Mouse (Mus musculus) macrophage (primary cell): ENCODE results near the gene Plpp2. TPM values are rescaled to one million over a fixed set of nuclear protein-coding genes. Genes with fewer than 3 reads are reported as not detected.

Source experiments
- H3K27ac ChIP-seq: fragments of 350-480 bp; formaldehyde crosslinking; 2 replicates; pipeline ENCODE4 v1.9.0; 2021
- H3K36me3 ChIP-seq: fragments of 350-480 bp; formaldehyde crosslinking; 2 replicates; pipeline ENCODE4 v1.9.0; 2021; ENCODE audit errors: inconsistent target
- H3K4me3 ChIP-seq: fragments of 350-480 bp; formaldehyde crosslinking; 2 replicates; pipeline ENCODE4 v1.9.0; 2021; ENCODE audit errors: inconsistent target
- H3K79me2 ChIP-seq: fragments of 350-480 bp; formaldehyde crosslinking; 2 replicates; pipeline ENCODE4 v1.9.0; 2021; ENCODE audit errors: inconsistent target
- WGBS: methylation state at CpG from one replicate; pipeline ENCODE4 v1.1.7; 2026; ENCODE audit warnings: inconsistent platforms; ENCODE audit not compliant: missing documents; 5-methylcytosine and 5-hydroxymethylcytosine counted together
- polyA plus RNA-seq: library from polyadenylated mRNA; stranded (reverse); fragments of 250-400 nt; gene quantifications from 3 replicates; pipeline ENCODE4 v1.2.4, GENCODE M21; 2018; ENCODE audit warnings: inconsistent platforms
- total RNA-seq, 78 experiments: library from RNA; depleted of rRNA; stranded (reverse); fragments of 250-400 nt; gene quantifications; 1 replicate in 9 of 78; 2 replicates in 24 of 78; 3 replicates in 43 of 78; 4 replicates in 2 of 78; pipeline ENCODE4 v1.2.4; 2018; ENCODE audit warnings: inconsistent platforms in 56 of 78

Plpp2 gene
- 10 to 100 TPM in 2 of 26 experiments, 1 to 10 TPM in 24; 1.3 to 11.4 (median 5.0) TPM for total RNA-seq (2018; cell fraction: chromatin; rRNA removed)
- total RNA-seq (2018; cell fraction: cytosol; rRNA removed): 10 to 100 TPM in 15 of 26 experiments, 1 to 10 TPM in 11; 6.1 to 21.1 (median 12.6) TPM
- total RNA-seq (2018; cell fraction: nucleus; rRNA removed): 10 to 100 TPM in 11 of 26 experiments, 1 to 10 TPM in 15; 5.2 to 19.4 (median 9.1) TPM
- 5.9 to 18.3 TPM (median 17.5 TPM) in 3 replicates for polyA plus RNA-seq

DNA sequence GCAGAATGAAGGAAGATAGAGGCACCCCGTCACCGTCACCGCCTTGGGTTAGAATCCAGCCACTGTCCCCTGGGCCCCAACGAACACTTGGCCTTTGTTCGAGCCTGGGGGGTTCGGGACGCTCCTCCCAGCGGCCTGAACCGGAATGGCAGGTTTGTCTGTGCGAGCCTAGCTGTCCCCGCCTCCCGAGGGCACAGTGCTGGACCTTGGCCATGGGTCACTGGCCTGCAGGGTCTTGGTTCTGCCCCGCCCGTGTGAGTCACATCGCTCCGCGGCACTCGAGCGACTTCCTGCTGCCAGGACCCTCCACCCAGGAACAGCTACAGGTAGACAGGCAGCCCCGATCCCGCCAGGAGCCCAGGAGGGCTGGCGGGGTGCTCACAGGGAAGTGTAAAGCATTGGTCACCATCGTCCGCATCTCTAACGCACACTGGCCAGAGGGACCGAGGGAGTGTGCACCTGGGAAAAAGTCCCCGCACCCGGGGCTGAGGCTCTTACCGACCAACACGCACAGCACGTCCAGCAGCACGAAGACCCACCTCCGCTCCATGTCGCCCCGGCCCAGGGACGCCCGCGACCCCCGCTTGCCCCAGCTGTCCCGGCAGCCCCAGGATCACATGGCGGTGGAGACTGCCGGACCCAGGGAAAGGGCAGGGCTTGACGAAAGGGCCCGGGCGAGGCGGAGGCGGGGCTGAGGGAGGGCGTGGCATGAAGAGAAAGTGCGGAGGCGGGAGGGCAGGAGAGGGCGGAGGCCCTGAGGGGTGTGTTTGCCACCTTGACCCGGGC is at the start of gene Plpp2:
TSS of gene Plpp2 (minus strand) at position 671 of the 786 bp plus-strand sequence.
- H3K27ac ChIP-seq: no peak within 1 kb of the TSS
- peaks cover 9% of the 10 kb centered on the region; the same call in 1 of the 2 replicates for H3K36me3 ChIP-seq
- 2% methylated on average over 52 of the region's 52 CpGs for WGBS
- H3K4me3 ChIP-seq: peak within 1 kb of the TSS; percentile 52
- no peaks in the 10 kb centered on the region for H3K79me2 ChIP-seq

DNA sequence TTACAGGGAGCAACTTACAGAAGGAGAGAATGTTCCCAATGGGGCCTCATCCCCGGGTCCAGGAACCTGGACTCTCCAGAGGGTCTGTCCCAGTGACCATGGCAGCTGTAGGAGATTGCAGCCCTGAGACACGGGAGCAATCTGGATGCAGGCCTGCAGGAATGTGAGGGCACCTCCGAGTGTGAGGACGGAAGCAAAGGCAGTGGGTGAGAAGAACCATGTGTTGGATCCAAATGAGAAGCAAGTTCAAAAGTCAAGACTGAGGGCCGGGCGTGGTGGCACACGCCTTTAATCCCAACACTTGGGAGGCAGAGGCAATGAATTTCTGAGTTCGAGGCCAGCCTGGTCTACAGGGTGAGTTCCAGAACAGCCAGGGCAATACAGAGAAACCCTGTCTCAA is 47.9 kb upstream of the Plpp2 start:
- Histone ChIP-seq H3K4me3 (no peak overlapping the region), H3K36me3 (no peaks in the 10 kb centered on the region), H3K27ac (no peak overlapping the region), H3K79me2 (no peaks in the 10 kb centered on the region)
- 92% methylated on average over 8 of the region's 8 CpGs for WGBS

DNA sequence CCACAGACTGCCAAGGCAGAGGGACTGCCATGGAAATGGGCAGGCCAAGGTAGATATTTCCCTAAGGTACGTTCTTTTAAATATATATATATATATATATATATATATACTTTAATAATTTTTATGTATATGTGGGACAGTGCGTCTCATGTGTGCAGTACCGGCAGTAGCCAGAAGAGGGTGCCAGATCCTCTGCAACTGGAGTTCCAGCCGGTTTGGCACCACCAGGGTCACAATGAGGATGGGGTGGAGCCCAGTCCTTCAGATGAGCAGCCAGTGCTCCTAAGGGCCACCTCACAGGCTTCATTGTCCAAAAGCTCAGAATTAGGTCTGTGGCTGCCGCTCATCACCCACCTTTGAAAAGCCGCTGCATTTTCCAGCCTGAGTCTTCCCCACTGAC is 47.2 kb upstream of the Plpp2 start:
- 58% methylated on average over 5 of the region's 6 CpGs for WGBS
- H3K27ac ChIP-seq: no peak overlapping the region
- H3K4me3 ChIP-seq: no peak overlapping the region
- H3K79me2 ChIP-seq: no peaks in the 10 kb centered on the region
- H3K36me3 ChIP-seq: no peaks in the 10 kb centered on the region

DNA sequence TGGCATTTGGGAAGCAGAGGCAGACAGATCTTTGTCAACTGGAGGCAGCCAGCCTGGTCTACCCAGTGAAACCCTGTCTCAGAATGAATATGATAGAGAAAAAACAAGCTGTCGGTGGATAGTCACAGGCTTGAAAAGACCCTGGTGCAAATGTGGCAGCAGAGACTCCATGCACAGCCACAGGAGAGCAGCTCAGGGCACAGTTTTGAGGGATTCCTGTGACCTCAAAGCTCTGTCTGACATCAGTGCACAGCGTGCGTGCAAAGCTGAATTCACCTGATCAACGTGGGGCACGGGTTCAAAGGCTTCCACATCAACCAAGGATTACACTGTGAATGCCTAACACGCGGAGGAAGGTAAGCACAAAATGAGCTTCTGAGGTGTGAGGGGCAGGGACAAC is 46.8 kb upstream of the Plpp2 start:
- Histone ChIP-seq H3K79me2 (no peaks in the 10 kb centered on the region), H3K36me3 (no peaks in the 10 kb centered on the region), H3K4me3 (no peak overlapping the region), H3K27ac (no peak overlapping the region)
- 81% methylated on average over 7 of the region's 7 CpGs for WGBS

DNA sequence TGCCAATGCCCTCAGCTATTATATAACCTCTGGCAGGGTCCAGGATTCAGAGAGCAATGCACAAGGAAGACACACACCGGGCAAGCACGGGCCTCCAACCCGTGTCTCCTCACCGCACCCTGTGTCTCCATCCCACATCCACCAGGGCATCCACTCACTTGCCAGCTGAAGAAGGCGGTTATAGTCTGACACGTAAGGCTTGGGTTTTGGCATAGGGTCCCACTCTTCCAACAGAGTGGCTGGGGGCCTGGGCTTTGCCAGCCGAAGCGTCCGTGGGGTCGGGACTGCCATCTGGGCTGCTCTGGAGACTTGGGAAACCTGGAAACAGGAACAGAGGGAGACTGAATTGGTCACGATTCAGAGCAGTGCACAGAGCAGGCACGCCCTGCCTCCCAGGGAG is 46.2 kb upstream of the Plpp2 start:
- no peaks in the 10 kb centered on the region for H3K36me3 ChIP-seq
- WGBS: 80% methylated on average over 12 of the region's 12 CpGs
- H3K4me3 ChIP-seq: no peak overlapping the region
- H3K79me2 ChIP-seq: no peaks in the 10 kb centered on the region
- H3K27ac ChIP-seq: no peak overlapping the region

DNA sequence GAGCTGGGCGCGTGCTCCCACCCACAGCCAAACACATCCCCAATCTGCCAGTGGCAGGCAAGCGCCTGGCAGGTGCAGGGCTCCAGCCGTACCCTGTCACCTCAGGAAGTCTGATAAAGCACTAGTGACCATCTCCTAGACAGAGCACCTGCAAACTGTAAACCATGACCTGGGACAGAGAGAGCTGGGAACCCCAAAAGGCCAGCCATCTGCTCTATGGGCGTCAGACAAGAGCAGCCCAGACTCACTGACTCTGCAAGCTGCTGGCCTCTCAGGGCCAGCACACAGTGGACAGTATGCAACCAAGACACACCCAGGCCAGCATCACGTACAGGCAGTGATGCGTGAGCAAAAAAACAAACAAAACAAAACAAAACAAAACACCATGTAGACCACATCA is 45.3 kb upstream of the Plpp2 start:
- Histone ChIP-seq H3K79me2 (no peaks in the 10 kb centered on the region), H3K4me3 (no peak overlapping the region), H3K36me3 (no peaks in the 10 kb centered on the region), H3K27ac (no peak overlapping the region)
- WGBS: 77% methylated on average over 7 of the region's 7 CpGs

DNA sequence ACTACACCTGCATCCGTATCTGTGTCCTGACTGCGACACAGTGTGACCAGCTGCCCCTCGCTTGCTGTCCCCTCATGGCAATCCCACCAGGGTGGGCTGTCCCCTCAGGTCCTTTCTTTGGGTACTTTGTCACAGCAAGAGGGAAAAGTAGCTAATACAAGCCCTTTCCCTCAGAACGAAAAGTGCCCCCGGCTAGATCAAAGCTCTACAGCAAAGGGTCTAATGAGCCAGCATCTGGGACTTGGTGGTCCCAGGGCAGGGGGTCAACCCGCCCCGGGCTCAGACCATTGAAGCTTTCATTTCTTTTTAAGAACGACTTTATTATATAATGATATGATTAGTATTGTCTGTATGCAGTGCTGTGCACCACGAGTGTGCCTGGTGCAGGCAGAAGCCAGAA is 44.7 kb upstream of the Plpp2 start:
- 88% methylated on average over 9 of the region's 9 CpGs for WGBS
- H3K27ac ChIP-seq: no peak overlapping the region
- no peaks in the 10 kb centered on the region for H3K79me2 ChIP-seq
- no peaks in the 10 kb centered on the region for H3K36me3 ChIP-seq
- no peak overlapping the region for H3K4me3 ChIP-seq

DNA sequence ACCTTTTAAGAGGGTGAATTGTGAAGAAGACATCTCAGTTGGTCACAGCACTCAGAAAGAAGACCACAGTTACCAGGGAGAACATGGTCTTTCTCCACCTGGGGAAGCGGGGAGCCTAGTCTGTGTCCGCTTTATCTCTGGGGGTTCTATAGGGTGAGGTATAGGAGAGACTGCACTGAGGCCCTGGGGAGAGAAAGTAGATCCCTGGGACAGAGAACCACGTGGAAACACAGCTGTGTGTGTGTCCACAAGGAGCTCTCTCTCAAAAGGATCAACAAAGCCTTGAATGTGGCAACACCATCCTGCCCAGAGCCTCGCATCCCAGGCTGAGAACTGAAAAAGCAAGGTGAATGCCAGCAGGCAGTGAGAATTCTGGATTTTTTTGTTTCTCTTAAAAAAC is 43.8 kb upstream of the Plpp2 start:
- WGBS: 81% methylated on average over 4 of the region's 4 CpGs
- H3K36me3 ChIP-seq: no peaks in the 10 kb centered on the region
- H3K27ac ChIP-seq: no peak overlapping the region
- no peaks in the 10 kb centered on the region for H3K79me2 ChIP-seq
- H3K4me3 ChIP-seq: no peak overlapping the region

DNA sequence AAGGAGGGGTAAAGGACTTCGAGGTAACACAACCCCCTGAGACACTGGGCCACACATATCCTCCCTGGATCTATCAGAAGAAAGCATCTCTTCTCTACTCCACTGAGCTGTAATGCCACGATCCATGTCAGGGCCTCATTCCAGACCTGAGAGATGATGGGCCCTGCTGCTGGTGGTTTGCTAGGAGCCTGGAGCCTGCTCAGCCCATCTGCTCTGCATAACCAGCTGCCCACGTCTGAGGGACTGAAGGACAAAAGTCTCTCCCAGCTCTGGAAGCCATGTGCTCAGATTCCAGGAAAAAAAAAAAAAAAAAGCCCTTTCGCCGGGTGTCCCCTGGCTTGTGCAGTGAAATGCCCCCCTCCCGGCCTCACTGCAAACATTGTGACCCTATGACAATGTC is 42.2 kb upstream of the Plpp2 start:
- no peak overlapping the region for H3K4me3 ChIP-seq
- H3K79me2 ChIP-seq: no peaks in the 10 kb centered on the region
- 90% methylated on average over 6 of the region's 6 CpGs for whole genome bisulfite sequencing
- H3K27ac ChIP-seq: no peak overlapping the region
- H3K36me3 ChIP-seq: no peaks in the 10 kb centered on the region

DNA sequence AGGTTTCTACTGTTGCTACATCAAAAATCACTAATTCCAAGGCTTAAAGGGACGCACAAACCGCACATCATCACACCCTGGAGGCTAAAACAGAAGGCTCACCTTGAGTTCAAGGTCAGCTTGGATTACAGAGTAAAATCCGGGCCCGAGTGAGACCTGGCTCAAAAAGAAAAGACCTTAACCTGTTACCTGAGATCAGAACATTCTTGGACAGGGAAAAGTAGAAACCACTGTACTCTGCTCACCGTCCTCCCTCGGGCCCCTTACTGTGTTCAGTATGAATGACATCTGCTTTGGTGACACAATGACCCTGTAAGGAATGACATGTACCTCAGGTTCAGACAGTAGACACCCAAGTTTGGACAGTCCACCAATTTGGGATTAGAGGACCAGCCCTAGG is 41.2 kb upstream of the Plpp2 start:
- no peak overlapping the region for H3K27ac ChIP-seq
- no peaks in the 10 kb centered on the region for H3K36me3 ChIP-seq
- whole genome bisulfite sequencing: 95% methylated on average over 6 of the region's 6 CpGs
- no peak overlapping the region for H3K4me3 ChIP-seq
- no peaks in the 10 kb centered on the region for H3K79me2 ChIP-seq

DNA sequence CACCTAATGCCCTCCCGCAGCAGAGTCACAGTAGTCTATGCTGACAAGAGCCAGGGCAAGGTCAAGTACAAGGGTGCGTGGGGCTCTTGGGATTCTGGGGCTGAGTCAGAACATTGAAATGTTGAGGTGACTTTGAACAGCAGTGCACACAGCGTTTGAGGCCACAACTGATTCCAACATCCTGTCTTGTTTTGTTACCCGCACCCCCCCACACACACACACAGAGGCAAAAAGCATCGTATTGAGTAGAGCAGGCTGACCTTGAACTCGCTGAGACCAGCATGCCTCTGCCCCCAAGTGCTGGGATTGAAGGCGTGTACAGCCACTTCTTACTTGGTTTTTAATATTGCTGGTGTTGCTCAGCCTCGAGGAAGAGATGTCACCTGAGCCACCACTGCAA is 40.8 kb upstream of the Plpp2 start:
- H3K27ac ChIP-seq: no peak overlapping the region
- H3K79me2 ChIP-seq: no peaks in the 10 kb centered on the region
- H3K4me3 ChIP-seq: no peak overlapping the region
- no peaks in the 10 kb centered on the region for H3K36me3 ChIP-seq
- 89% methylated on average over 8 of the region's 8 CpGs for WGBS

DNA sequence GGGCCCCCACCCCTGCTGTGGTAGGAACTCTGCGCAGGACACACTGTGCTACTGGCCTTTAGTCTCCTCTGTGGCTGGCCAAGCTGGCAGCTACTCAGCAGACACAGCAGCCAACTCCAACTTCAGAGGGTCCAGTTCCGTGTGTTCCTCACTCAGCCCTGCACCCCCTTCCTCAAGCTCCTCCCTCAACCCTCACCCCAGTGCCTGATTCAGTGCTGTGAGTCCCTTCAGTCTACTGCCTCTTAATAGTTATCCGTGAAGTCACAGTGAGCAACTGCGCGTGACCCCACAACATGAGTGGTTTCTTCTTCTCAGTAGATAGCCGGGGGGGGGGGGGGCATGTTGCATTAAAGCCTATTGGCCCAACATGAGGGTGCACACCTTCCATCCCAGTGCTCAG is 40.0 kb upstream of the Plpp2 start:
- 92% methylated on average over 5 of the region's 6 CpGs for WGBS
- Histone ChIP-seq H3K79me2 (no peaks in the 10 kb centered on the region), H3K27ac (no peak overlapping the region), H3K36me3 (no peaks in the 10 kb centered on the region), H3K4me3 (no peak overlapping the region)

DNA sequence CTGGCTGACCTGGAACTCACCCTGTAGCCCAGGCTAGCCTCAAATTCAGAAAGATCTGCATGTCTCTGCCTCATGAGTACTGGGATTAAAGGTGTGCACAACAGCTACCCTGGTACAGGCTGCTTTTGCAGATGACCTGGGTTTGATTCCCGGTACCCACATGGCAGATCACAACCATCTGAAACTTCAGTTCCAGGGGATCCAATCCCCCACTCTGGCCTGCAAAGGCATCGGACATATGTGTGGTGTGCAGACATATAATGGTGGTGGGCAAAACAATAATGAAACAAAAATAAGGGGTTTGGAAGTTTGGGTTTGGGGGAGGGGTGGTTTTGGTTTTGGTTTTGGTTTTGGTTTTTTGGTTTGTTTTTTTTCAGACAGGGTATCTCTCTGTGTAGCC is 37.7 kb upstream of the Plpp2 start:
- H3K4me3 ChIP-seq: no peak overlapping the region
- H3K27ac ChIP-seq: no peak overlapping the region
- WGBS: 100% methylated on average over 2 of the region's 2 CpGs
- no peaks in the 10 kb centered on the region for H3K36me3 ChIP-seq
- H3K79me2 ChIP-seq: no peaks in the 10 kb centered on the region

DNA sequence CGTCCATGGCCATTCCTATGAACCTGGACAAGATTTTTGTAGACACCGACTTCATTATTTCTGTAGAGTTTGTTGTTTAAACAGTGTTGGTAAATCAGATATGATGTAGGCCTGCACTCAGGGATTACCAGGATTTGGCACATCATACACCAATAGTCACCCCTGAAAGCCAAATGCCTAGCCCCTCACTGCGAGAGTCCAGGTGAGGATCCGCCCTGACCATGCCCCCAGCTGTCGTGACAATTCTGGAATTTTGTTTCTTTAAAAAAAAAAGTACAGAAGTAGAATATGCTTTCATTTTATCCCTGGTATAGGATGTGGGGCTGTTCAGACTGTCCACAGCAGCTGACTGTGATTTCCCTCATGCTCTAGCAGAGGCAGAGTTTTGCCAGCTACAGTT is 36.3 kb upstream of the Plpp2 start:
- H3K36me3 ChIP-seq: no peaks in the 10 kb centered on the region
- H3K4me3 ChIP-seq: no peak overlapping the region
- H3K27ac ChIP-seq: no peak overlapping the region
- WGBS: 98% methylated on average over 5 of the region's 5 CpGs
- no peaks in the 10 kb centered on the region for H3K79me2 ChIP-seq

DNA sequence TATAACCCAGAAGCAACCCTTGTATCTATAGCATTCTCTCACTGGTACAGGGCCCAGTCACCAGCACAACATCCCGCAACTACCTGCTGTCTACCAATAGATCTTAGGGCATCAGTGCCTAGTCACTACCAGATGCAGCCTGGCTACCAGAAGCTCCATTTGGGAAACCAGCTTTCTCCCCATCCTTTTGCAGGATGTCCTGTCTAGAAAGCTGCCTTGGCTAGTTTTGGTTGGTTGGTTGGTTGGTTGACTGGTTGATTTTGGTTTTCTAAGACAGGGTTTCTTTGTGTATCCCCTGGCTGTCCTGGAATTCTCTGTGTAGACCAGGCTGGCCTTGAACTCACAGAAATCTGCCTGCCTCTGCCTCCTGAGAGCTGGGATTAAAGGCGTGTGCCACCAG is 26.1 kb upstream of the Plpp2 start:
- H3K36me3 ChIP-seq: no peaks in the 10 kb centered on the region
- H3K27ac ChIP-seq: no peak overlapping the region
- no peak overlapping the region for H3K4me3 ChIP-seq
- no peaks in the 10 kb centered on the region for H3K79me2 ChIP-seq
- WGBS: 93% methylated on average over 2 of the region's 2 CpGs
